In genomic region chr6:88836178-88836819, GRCm38 (mm10) we compare ENCODE assay signal across 23 mouse cellular contexts. TPM values are rescaled to one million over a fixed set of nuclear protein-coding genes. Genes with fewer than 3 reads are reported as not detected.
DNase-seq lines count a peak whose midpoint lies in the region; ATAC-seq and TF ChIP-seq lines count a peak whose summit lies in the region.
"Had no signal": no experiment of that assay in that cellular context is flagged by ENCODE, and none has a peak within 500 bp of the region (broad histone marks: within the 10 kb centered on the region; RNA-seq: fewer than 3 reads in every experiment).

No protein-coding gene starts in this region.

- H3K36me3 ChIP-seq in heart, embryonic 10.5 days = peaks cover 46% of the 10 kb centered on the region
- peaks cover 9% of the 10 kb centered on the region; the same call in 1 of the 2 replicates for H3K36me3 ChIP-seq in heart, embryonic 11.5 days (ENCODE audit: control insufficient read depth, insufficient read depth, low read length)
- H3K36me3 ChIP-seq in neural tube, embryonic 12.5 days = peaks cover 41% of the 10 kb centered on the region
- H3K36me3 ChIP-seq in liver, postnatal 0 days (replicated peaks; ENCODE audit: insufficient read depth, low read length) = peaks cover 40% of the 10 kb centered on the region
- peaks cover 5% of the 10 kb centered on the region; the same call in 1 of the 2 replicates for H3K36me3 ChIP-seq in intestine, embryonic 16.5 days (ENCODE audit: control insufficient read depth, insufficient read depth, low read length)
- peaks cover 14% of the 10 kb centered on the region for H3K36me3 ChIP-seq in forebrain, embryonic 15.5 days

- no peak for ATAC-seq in heart, embryonic 11.5 days (replicated peaks; ENCODE audit: insufficient number of reproducible peaks, low FRiP score, low TSS enrichment)
- no peak for ATAC-seq in neural tube, embryonic 12.5 days (ENCODE audit: low FRiP score, low read depth)
- ATAC-seq in liver, postnatal 0 days = no peak
- no peak for ATAC-seq in intestine, embryonic 16.5 days
- ATAC-seq in forebrain, embryonic 15.5 days (replicated peaks) = no peak
- ATAC-seq: activated CD4-positive, CD25-positive, alpha-beta regulatory T cell, adult 4 months; midbrain, embryonic 16.5 days; Patski had no signal

- no peak for TF ChIP-seq CTCF in liver, postnatal 0 days (IDR thresholded peaks at IDR 0.05; ENCODE audit: low read depth)

- no peak overlapping the region for H3K4me3 ChIP-seq in heart, embryonic 10.5 days
- H3K4me3 ChIP-seq in heart, embryonic 11.5 days (ENCODE audit: low read depth, low read length) = no peak overlapping the region
- H3K4me3 ChIP-seq in neural tube, embryonic 12.5 days = no peak overlapping the region
- H3K4me3 ChIP-seq in liver, postnatal 0 days (ENCODE audit: low read depth, low read length) = no peak overlapping the region
- H3K4me3 ChIP-seq in intestine, embryonic 16.5 days (ENCODE audit: low read length) = no peak overlapping the region
- no peak overlapping the region for H3K4me3 ChIP-seq in forebrain, embryonic 15.5 days
- H3K4me3 ChIP-seq: forebrain, embryonic 12.5 days; heart, embryonic 12.5 days; hindbrain, embryonic 15.5 days had no signal

- H3K4me1 ChIP-seq in heart, embryonic 10.5 days = peaks cover 26% of the 10 kb centered on the region
- H3K4me1 ChIP-seq in heart, embryonic 11.5 days (ENCODE audit: control insufficient read depth, insufficient read depth, low read length) = peaks cover 14% of the 10 kb centered on the region
- peaks cover 14% of the 10 kb centered on the region for H3K4me1 ChIP-seq in neural tube, embryonic 12.5 days
- H3K4me1 ChIP-seq in liver, postnatal 0 days (ENCODE audit: insufficient read depth) = peaks cover 52% of the 10 kb centered on the region
- peaks cover 9% of the 10 kb centered on the region for H3K4me1 ChIP-seq in intestine, embryonic 16.5 days (ENCODE audit: control insufficient read depth, insufficient read depth, low read length)
- H3K4me1 ChIP-seq in forebrain, embryonic 15.5 days = peaks cover 14% of the 10 kb centered on the region

- no peak overlapping the region for H3K9ac ChIP-seq in heart, embryonic 11.5 days (ENCODE audit: low read depth, low read length)
- H3K9ac ChIP-seq in neural tube, embryonic 12.5 days = peak overlapping the region; percentile 26; the same call in 1 of the 2 replicates
- H3K9ac ChIP-seq in liver, postnatal 0 days (replicated peaks) = no peak overlapping the region
- H3K9ac ChIP-seq in intestine, embryonic 16.5 days (ENCODE audit: low read depth, low read length) = no peak overlapping the region
- H3K9ac ChIP-seq in forebrain, embryonic 15.5 days (replicated peaks) = no peak overlapping the region
- H3K9ac ChIP-seq: forebrain, embryonic 12.5 days; heart, embryonic 12.5 days; hindbrain, embryonic 15.5 days had no signal

- TF ChIP-seq EP300 in liver, postnatal 0 days (IDR thresholded peaks at IDR 0.05; ENCODE audit: low read depth) = no peak

- WGBS in heart, embryonic 10.5 days = 89% methylated on average over 28 of the region's 28 CpGs
- WGBS in heart, embryonic 11.5 days (ENCODE audit: insufficient replicate concordance) = 87% methylated on average over 28 of the region's 28 CpGs
- WGBS in neural tube, embryonic 12.5 days = 90% methylated on average over 28 of the region's 28 CpGs
- 93% methylated on average over 28 of the region's 28 CpGs for WGBS in liver, postnatal 0 days (ENCODE audit: insufficient replicate concordance)
- 82% methylated on average over 28 of the region's 28 CpGs for WGBS in intestine, embryonic 16.5 days
- WGBS in forebrain, embryonic 15.5 days = 91% methylated on average over 28 of the region's 28 CpGs

- DNase-seq in heart, embryonic 10.5 days (ENCODE audit: low spot score) = no peak
- DNase-seq in neural tube, embryonic 10.5 days (ENCODE audit: extremely low spot score, low spot score) = no peak
- DNase-seq in liver, postnatal 0 days = no peak
- DNase-seq in lung, postnatal 36 days = peak; percentile 60
- DNase-seq: adrenal gland, postnatal 25 days; B cell, adult 2 months; cerebellum, adult 9-10 months; gastrocnemius, postnatal 14 days; kidney, adult 11 months; kidney, postnatal 14 days; left cerebral cortex, postnatal 4 days; thymus, adult 2 months had no signal

- H3K27me3 ChIP-seq in heart, embryonic 10.5 days (ENCODE audit: insufficient read depth, poor library complexity, severe bottlenecking) = no peaks in the 10 kb centered on the region
- H3K27me3 ChIP-seq in heart, embryonic 11.5 days (ENCODE audit: control insufficient read depth, insufficient read depth, low read length) = no peaks in the 10 kb centered on the region
- no peaks in the 10 kb centered on the region for H3K27me3 ChIP-seq in neural tube, embryonic 12.5 days (replicated peaks)
- no peaks in the 10 kb centered on the region for H3K27me3 ChIP-seq in liver, postnatal 0 days (ENCODE audit: insufficient read depth, low read length)
- no peaks in the 10 kb centered on the region for H3K27me3 ChIP-seq in intestine, embryonic 16.5 days (replicated peaks; ENCODE audit: control insufficient read depth, insufficient read depth, low read length)
- no peaks in the 10 kb centered on the region for H3K27me3 ChIP-seq in forebrain, embryonic 15.5 days
- H3K27me3 ChIP-seq: forebrain, embryonic 12.5 days; heart, embryonic 12.5 days; hindbrain, embryonic 15.5 days; Patski had no signal

- 0 out of 2 replicates have a peak overlapping the region, but pooled peaks have one; percentile 5 for H3K27ac ChIP-seq in heart, embryonic 10.5 days
- H3K27ac ChIP-seq in heart, embryonic 11.5 days (ENCODE audit: low read depth, low read length) = no peak overlapping the region
- H3K27ac ChIP-seq in neural tube, embryonic 12.5 days = no peak overlapping the region
- peak overlapping the region; percentile 93 for H3K27ac ChIP-seq in liver, postnatal 0 days (ENCODE audit: low read depth)
- no peak overlapping the region for H3K27ac ChIP-seq in intestine, embryonic 16.5 days (ENCODE audit: low read length)
- no peak overlapping the region for H3K27ac ChIP-seq in forebrain, embryonic 15.5 days (replicated peaks)
- H3K27ac ChIP-seq: forebrain, embryonic 12.5 days; hindbrain, embryonic 15.5 days; macrophage had no signal

- H3K9me3 ChIP-seq in heart, embryonic 10.5 days = no peaks in the 10 kb centered on the region
- H3K9me3 ChIP-seq in heart, embryonic 11.5 days (replicated peaks; ENCODE audit: control insufficient read depth, low read length) = no peaks in the 10 kb centered on the region
- no peaks in the 10 kb centered on the region for H3K9me3 ChIP-seq in neural tube, embryonic 12.5 days
- H3K9me3 ChIP-seq in liver, postnatal 0 days (ENCODE audit: low read length) = no peaks in the 10 kb centered on the region
- H3K9me3 ChIP-seq in intestine, embryonic 16.5 days (ENCODE audit: control insufficient read depth, low read length) = no peaks in the 10 kb centered on the region
- no peaks in the 10 kb centered on the region for H3K9me3 ChIP-seq in forebrain, embryonic 15.5 days
- H3K9me3 ChIP-seq: forebrain, embryonic 12.5 days; heart, embryonic 12.5 days; hindbrain, embryonic 15.5 days had no signal

- no peak overlapping the region for H3K4me2 ChIP-seq in heart, embryonic 11.5 days
- no peak overlapping the region for H3K4me2 ChIP-seq in neural tube, embryonic 12.5 days (replicated peaks)
- H3K4me2 ChIP-seq in liver, postnatal 0 days (ENCODE audit: low read depth, low read length) = no peak overlapping the region
- no peak overlapping the region for H3K4me2 ChIP-seq in intestine, embryonic 16.5 days (ENCODE audit: low read depth, low read length)
- no peak overlapping the region for H3K4me2 ChIP-seq in forebrain, embryonic 15.5 days (replicated peaks)
- H3K4me2 ChIP-seq: forebrain, embryonic 12.5 days; heart, embryonic 12.5 days; hindbrain, embryonic 15.5 days had no signal

RNA-seq across cellular contexts. Expression of gene Abtb1, which starts 5.5 kb away (rescaled TPM):
- polyA plus RNA-seq in heart, embryonic 10.5 days (2016; fragmentation: Nextera tagmentation; extraction: Ambion mirVana) = 20.9 and 23.5 TPM in 2 replicates
- 16.0 and 18.2 TPM in 2 replicates for polyA plus RNA-seq in heart, embryonic 11.5 days (2014; fragmentation: Nextera tagmentation; extraction: Ambion mirVana)
- 37.3 and 38.2 TPM in 2 replicates for polyA plus RNA-seq in neural tube, embryonic 12.5 days (2016; fragmentation: Nextera tagmentation; extraction: Ambion mirVana)
- 36.2 and 39.1 TPM in 2 replicates for polyA plus RNA-seq in liver, postnatal 0 days (2015; fragmentation: Nextera tagmentation; extraction: Ambion mirVana)
- 26.6 and 29.2 TPM in 2 replicates for polyA plus RNA-seq in intestine, embryonic 16.5 days (2015; fragmentation: Nextera tagmentation; extraction: Ambion mirVana)
- 37.6 and 40.0 TPM in 2 replicates for polyA plus RNA-seq in forebrain, embryonic 15.5 days (2015; fragmentation: Nextera tagmentation; extraction: Ambion mirVana)

RNA-seq across cellular contexts. Expression of gene Podxl2, which starts 38.5 kb away (rescaled TPM):
- polyA plus RNA-seq in heart, embryonic 10.5 days (2016; fragmentation: Nextera tagmentation; extraction: Ambion mirVana) = 26.7 and 28.6 TPM in 2 replicates
- 26.4 and 27.2 TPM in 2 replicates for polyA plus RNA-seq in heart, embryonic 11.5 days (2014; fragmentation: Nextera tagmentation; extraction: Ambion mirVana)
- polyA plus RNA-seq in neural tube, embryonic 12.5 days (2016; fragmentation: Nextera tagmentation; extraction: Ambion mirVana) = 362 and 381 TPM in 2 replicates
- 1.1 and 1.3 TPM in 2 replicates for polyA plus RNA-seq in liver, postnatal 0 days (2015; fragmentation: Nextera tagmentation; extraction: Ambion mirVana)
- polyA plus RNA-seq in intestine, embryonic 16.5 days (2015; fragmentation: Nextera tagmentation; extraction: Ambion mirVana) = 32.0 and 35.6 TPM in 2 replicates
- polyA plus RNA-seq in forebrain, embryonic 15.5 days (2015; fragmentation: Nextera tagmentation; extraction: Ambion mirVana) = 590 and 608 TPM in 2 replicates
- polyA plus RNA-seq: activated CD4-positive, CD25-positive, alpha-beta regulatory T cell, adult 4 months had no signal

Comparison
In these comparisons a context has a peak if more than half of its experiments do, and no peak if none do; other contexts are left out.
1. H3K27ac ChIP-seq: peak in heart, embryonic 10.5 days (single experiment) and liver, postnatal 0 days (single experiment); none in heart, embryonic 11.5 days (single experiment), neural tube, embryonic 12.5 days (single experiment), intestine, embryonic 16.5 days (single experiment) and forebrain, embryonic 15.5 days (single experiment).
2. RNA of gene Podxl2, which starts 38.5 kb away (polyA plus RNA-seq): 590 to 608 TPM in forebrain, embryonic 15.5 days, 362 to 381 TPM in neural tube, embryonic 12.5 days, 32.0 to 35.6 TPM in intestine, embryonic 16.5 days, 26.7 to 28.6 TPM in heart, embryonic 10.5 days and 26.4 to 27.2 TPM in heart, embryonic 11.5 days; 1.1 to 1.3 TPM in liver, postnatal 0 days; every median in the first group is over 10 times any median in the second.